ENCODE assay signal across 30 mouse cellular contexts in the genomic region with DNA sequence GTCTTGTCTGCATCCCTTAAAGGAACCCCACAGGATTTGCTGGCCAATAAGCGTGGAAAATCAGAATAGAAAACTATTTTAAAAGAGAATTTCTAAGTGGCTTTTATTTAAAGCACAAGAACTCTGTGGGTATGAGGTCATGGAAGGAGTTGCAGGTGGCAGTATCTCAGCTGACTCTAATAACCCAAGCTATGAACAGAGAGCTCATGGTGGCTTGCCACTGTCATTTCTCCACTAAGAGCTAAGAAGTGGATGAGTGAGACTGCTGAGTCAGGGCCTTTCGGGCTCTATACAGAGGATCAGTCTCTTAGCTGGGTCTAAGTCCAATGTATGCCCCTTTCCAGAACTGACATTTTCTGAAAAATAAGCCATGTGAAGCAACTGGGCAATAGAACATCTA.
"Had no signal": no experiment of that assay in that cellular context is flagged by ENCODE, and none has a peak within 500 bp of the region (broad histone marks: within the 10 kb centered on the region; RNA-seq: fewer than 3 reads in every experiment).

No protein-coding gene starts in this region.

- H3K4me3 ChIP-seq: heart, embryonic 10.5 days; heart, embryonic 12.5 days; heart, embryonic 13.5 days; heart, embryonic 15.5 days; hindbrain, embryonic 10.5 days; hindbrain, embryonic 12.5 days; hindbrain, embryonic 13.5 days; hindbrain, embryonic 15.5 days; intestine, embryonic 15.5 days; kidney, embryonic 15.5 days; layer of hippocampus, adult 2 months; left cerebral cortex, adult 2 months had no signal

- H3K27me3 ChIP-seq: heart, embryonic 12.5 days; heart, embryonic 13.5 days; heart, embryonic 15.5 days; hindbrain, embryonic 12.5 days; hindbrain, embryonic 13.5 days; hindbrain, embryonic 15.5 days; intestine, embryonic 15.5 days; kidney, embryonic 15.5 days had no signal

- DNase-seq: heart, postnatal 10 days; heart, postnatal 36 days; heart, postnatal 4 days; kidney, adult 11 months; kidney, adult 18-20 months; kidney, adult 2 months; kidney, adult 8-10 months; kidney, postnatal 10 days; kidney, postnatal 14 days; kidney, postnatal 25 days; kidney, postnatal 36 days; kidney, postnatal 4 days; layer of hippocampus, adult 9-11 months; layer of hippocampus, postnatal 36 days had no signal

- H3K27ac ChIP-seq: heart, embryonic 10.5 days; heart, embryonic 13.5 days; heart, embryonic 15.5 days; hindbrain, embryonic 10.5 days; hindbrain, embryonic 15.5 days; hindbrain, postnatal 0 days; intestine, embryonic 15.5 days; kidney, embryonic 15.5 days; kidney, postnatal 0 days; layer of hippocampus, adult 2 months; left cerebral cortex, adult 2 months had no signal

- H3K4me1 ChIP-seq: heart, embryonic 10.5 days; heart, embryonic 12.5 days; heart, embryonic 13.5 days; heart, embryonic 15.5 days; hindbrain, embryonic 10.5 days; hindbrain, embryonic 13.5 days; hindbrain, embryonic 15.5 days; intestine, embryonic 15.5 days had no signal

- H3K9me3 ChIP-seq: heart, embryonic 10.5 days; heart, embryonic 12.5 days; heart, embryonic 13.5 days; heart, embryonic 15.5 days; hindbrain, embryonic 10.5 days; hindbrain, embryonic 12.5 days; hindbrain, embryonic 13.5 days; hindbrain, embryonic 15.5 days; intestine, embryonic 15.5 days; kidney, embryonic 15.5 days had no signal

- H3K9ac ChIP-seq: heart, embryonic 12.5 days; heart, embryonic 13.5 days; heart, embryonic 15.5 days; hindbrain, embryonic 12.5 days; hindbrain, embryonic 13.5 days; hindbrain, embryonic 14.5 days; hindbrain, embryonic 15.5 days; intestine, embryonic 15.5 days; kidney, embryonic 15.5 days had no signal

- H3K4me2 ChIP-seq: heart, embryonic 11.5 days; heart, embryonic 12.5 days; heart, embryonic 13.5 days; heart, embryonic 15.5 days; hindbrain, embryonic 12.5 days; hindbrain, embryonic 13.5 days; hindbrain, embryonic 14.5 days; hindbrain, embryonic 15.5 days; intestine, embryonic 15.5 days; kidney, embryonic 15.5 days had no signal

- H3K36me3 ChIP-seq: heart, embryonic 10.5 days; heart, embryonic 12.5 days; heart, embryonic 13.5 days; heart, embryonic 15.5 days; hindbrain, embryonic 10.5 days; hindbrain, embryonic 12.5 days; hindbrain, embryonic 13.5 days; hindbrain, embryonic 15.5 days; intestine, embryonic 15.5 days; kidney, embryonic 15.5 days had no signal
